Mouse (Mus musculus) bone marrow, adult 2 months (tissue): ENCODE results near the gene Sipa1l3. TPM values are rescaled to one million over a fixed set of nuclear protein-coding genes. Genes with fewer than 3 reads are reported as not detected.

Source experiments
- H3K27ac ChIP-seq: fragments of 200-500 bp; 2 replicates; pipeline ENCODE4 v1.5.1; 2012; ENCODE audit warnings: low read depth, mild to moderate bottlenecking, control low read depth, inconsistent platforms, low read length; ENCODE audit not compliant: control insufficient read depth, poor library complexity, insufficient read depth
- H3K4me1 ChIP-seq: fragments of 200-500 bp; 2 replicates; pipeline ENCODE4 v1.6.1; 2011; ENCODE audit warnings: low read length; ENCODE audit not compliant: control insufficient read depth, insufficient read depth
- H3K4me3 ChIP-seq: fragments of 200-500 bp; replicated peaks from 2 replicates; pipeline ENCODE3; 2011; ENCODE audit warnings: mild to moderate bottlenecking, low read depth, low read length, control low read depth; ENCODE audit not compliant: control insufficient read depth
- CTCF ChIP-seq: fragments of 200-500 bp; IDR thresholded peaks from 2 replicates; pipeline ENCODE4 v1.5.1; 2011; ENCODE audit warnings: low read length, control low read depth; ENCODE audit not compliant: control insufficient read depth, insufficient read depth
- POLR2A ChIP-seq: fragments of 200-500 bp; IDR thresholded peaks from 2 replicates; pipeline ENCODE4 v1.6.1; 2011; ENCODE audit warnings: low read depth, mild to moderate bottlenecking, control low read depth, low read length, borderline replicate concordance; ENCODE audit not compliant: control insufficient read depth
- WGBS: fragments of 180-500 bp; shearing (Covaris S2); methylation state at CpG from one replicate; pipeline ENCODE4 v1.1.7; 2018; 5-methylcytosine and 5-hydroxymethylcytosine counted together
- polyA plus RNA-seq: library from polyadenylated mRNA; stranded (reverse); fragments of >200 nt; gene quantifications from 2 replicates; pipeline ENCODE4 v1.2.4, GENCODE M21; 2011; ENCODE audit warnings: low replicate concordance; ENCODE audit not compliant: missing spikeins, insufficient read depth, insufficient read length

Sipa1l3 gene
- polyA plus RNA-seq, 1 experiment: 16.8 TPM

DNA sequence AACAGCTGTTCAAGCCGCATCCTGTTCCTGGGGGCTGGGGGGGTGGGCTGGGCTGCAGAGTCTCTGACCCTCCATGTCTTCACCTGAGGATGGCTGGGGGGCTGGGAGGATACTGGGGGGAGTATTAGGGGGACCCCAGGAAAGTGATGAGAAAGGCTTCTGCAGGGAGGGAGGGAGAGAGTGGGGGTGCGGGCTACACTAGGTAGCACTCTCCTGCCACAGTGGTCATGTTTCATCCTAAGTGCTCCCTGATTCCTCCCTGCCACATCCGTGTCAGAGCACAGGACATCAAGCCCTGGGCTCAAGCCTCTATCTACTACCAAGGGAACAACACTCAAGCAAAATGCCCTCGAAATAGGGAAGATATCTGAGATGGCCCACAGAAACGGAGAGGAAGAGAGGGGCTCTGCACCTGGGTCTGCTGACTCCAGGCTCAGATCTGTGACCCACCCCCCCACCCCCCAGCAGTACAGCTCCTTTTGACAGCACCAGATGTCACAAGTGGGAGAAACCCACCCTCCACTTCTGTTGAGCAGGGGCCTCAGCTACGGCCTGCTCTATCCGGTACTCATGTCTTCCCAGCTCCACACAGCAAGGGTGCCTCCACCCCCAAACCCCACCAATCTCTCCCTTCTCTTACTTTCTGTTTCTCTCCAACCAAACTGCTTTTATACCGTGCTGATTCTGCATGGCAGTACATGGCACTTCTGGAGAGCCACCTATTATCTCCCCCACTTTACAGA, 106.4 kb downstream of the Sipa1l3 start:
- Histone ChIP-seq H3K4me1 (no peaks in the 10 kb centered on the region), H3K27ac (no peak overlapping the region), H3K4me3 (no peak overlapping the region)
- WGBS: 79% methylated on average over 8 of the region's 8 CpGs
- no peak for TF ChIP-seq CTCF
- TF ChIP-seq POLR2A: no peak

DNA sequence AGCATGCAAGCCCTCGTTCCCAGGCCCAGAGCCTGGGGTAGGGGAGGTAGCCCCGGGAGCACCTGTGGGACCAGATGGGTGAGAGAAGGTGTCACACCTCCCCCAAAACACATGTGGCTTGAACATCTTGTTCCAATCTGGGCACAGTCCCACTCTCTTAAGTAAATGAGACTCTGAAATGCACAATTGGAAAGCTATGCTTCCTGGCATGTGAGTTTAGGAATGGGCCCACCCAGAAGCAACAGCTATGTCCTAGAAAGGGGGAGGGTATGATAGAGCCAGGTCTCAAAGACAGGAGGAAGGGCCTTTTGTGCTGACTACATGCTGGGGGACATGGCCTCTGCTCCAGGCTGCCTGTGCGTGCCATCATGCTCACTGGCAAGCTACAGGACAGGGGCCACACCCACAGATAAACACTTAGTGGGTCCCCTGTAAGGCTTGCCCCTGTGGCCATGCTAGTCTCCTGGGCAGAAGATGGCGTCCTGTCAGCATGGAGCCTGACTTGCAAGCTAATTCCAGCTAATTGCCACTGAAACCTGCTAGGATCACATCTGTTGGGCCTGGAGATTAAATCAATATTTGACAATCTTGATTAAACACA, 107.1 kb downstream of the Sipa1l3 start:
- H3K4me3 ChIP-seq: no peak overlapping the region
- TF ChIP-seq CTCF (no peak), POLR2A (no peak)
- H3K27ac ChIP-seq: no peak overlapping the region
- H3K4me1 ChIP-seq: no peaks in the 10 kb centered on the region
- 73% methylated on average over 4 of the region's 4 CpGs for WGBS

DNA sequence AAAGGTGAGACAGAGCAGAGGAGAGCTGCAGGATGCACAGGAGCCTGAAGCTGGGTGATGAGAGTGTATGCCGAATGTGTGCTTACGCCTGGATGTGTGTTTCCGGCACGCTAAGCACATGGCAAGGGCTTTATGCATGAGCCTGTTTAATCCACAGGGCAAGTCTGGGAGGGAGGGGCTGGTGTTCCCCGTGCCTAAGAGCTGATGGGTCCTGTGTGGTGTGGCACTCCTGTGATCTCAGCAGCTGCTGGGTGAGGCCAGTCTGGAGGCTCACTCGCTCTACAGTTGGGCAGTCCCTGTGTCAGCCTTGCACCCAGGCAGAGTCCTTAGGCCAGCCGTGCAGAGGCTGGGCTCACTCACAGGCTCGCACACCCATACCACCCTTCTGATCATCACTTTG, 108.0 kb downstream of the Sipa1l3 start:
- WGBS: 86% methylated on average over 8 of the region's 8 CpGs
- TF ChIP-seq POLR2A (no peak), CTCF (no peak)
- Histone ChIP-seq H3K27ac (no peak overlapping the region), H3K4me3 (no peak overlapping the region), H3K4me1 (no peaks in the 10 kb centered on the region)

DNA sequence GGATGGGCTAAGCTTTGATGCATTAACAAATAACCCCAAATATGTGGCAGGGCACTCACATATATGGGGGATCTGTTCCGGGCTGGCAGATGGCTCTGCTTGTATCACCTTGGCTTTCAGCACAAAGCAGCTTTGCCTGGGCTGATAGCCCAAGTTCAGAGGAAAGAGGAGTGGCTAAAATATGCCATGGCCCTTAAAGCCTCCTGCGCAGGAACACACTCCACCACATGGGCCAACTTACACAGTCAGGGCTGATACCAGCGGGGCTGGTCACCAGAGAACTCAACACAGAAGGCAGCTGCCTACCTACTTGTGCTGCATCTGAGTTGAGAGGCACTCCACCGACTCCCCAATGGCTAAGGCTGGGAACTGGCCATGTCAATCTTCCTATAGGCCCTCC, 111.6 kb downstream of the Sipa1l3 start:
- 66% methylated on average over 4 of the region's 4 CpGs for WGBS
- TF ChIP-seq POLR2A (no peak), CTCF (no peak)
- no peak overlapping the region for H3K27ac ChIP-seq
- no peak overlapping the region for H3K4me3 ChIP-seq
- no peaks in the 10 kb centered on the region for H3K4me1 ChIP-seq

DNA sequence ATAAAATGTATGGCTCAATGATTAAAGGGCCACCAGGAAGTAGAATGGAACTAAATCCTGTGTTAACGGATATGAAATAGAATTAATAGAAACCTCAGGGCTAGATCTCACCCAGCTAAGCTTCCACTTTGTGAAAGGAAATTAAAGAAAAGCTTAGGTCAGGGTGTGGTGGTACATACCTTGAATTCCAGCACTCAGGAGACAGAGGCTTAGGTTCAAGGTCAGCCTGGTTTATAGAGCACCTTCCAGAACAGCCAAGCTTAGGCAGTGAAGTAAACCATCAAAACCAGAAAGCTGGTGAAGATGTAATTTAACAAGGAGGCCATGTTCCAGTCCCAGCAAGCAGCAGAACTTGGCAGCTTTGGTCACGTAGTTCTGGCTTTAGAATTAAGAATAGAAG, 114.3 kb downstream of the Sipa1l3 start:
- TF ChIP-seq POLR2A (no peak), CTCF (no peak)
- Histone ChIP-seq H3K4me3 (no peak overlapping the region), H3K27ac (no peak overlapping the region), H3K4me1 (no peaks in the 10 kb centered on the region)
- WGBS: 89% methylated on average over 2 of the region's 2 CpGs

DNA sequence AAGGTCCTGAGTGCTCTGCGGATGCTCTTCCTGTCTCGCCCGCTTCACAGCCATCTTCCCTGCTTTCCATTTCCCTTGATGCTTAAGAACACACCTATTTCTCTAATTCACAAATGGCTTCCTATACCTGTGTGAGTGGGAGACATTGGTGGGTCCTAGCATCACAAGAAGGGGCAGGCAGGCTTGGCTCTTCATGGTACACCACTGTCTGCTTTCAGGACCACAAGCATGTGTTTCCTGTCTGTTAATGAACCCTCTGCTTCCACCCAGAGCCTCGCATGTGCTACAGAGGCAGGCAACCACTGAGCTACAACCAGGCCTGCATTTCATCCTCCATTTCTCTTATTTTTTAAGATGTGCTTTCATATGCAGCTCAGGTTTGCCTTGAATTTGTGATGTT, 116.4 kb downstream of the Sipa1l3 start:
- Histone ChIP-seq H3K4me1 (no peaks in the 10 kb centered on the region), H3K4me3 (no peak overlapping the region), H3K27ac (no peak overlapping the region)
- WGBS: 75% methylated on average over 4 of the region's 4 CpGs
- TF ChIP-seq POLR2A (no peak), CTCF (no peak)

DNA sequence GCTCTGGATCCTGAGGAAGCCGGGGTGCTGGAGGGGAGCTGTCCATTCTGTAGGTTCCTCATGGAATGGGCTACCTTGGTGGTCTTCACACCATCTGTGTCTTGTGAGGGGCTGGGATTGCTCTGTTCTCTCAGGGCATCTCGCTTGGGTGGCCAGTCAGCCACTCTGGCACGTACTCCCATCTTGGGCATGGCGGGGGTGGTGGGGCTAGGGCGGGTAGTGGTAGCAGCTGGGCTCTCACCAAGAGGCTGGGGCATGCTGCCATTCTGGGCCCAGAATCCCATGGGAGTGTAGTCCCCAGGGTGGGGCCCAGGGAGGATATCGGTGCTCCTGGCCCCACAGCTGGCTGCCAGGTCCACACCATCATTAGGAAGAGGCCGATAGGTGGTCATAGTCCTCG, 118.0 kb downstream of the Sipa1l3 start:
- 88% methylated on average over 8 of the region's 8 CpGs for WGBS
- TF ChIP-seq POLR2A (no peak), CTCF (no peak)
- Histone ChIP-seq H3K4me3 (no peak overlapping the region), H3K27ac (no peak overlapping the region), H3K4me1 (no peaks in the 10 kb centered on the region)

DNA sequence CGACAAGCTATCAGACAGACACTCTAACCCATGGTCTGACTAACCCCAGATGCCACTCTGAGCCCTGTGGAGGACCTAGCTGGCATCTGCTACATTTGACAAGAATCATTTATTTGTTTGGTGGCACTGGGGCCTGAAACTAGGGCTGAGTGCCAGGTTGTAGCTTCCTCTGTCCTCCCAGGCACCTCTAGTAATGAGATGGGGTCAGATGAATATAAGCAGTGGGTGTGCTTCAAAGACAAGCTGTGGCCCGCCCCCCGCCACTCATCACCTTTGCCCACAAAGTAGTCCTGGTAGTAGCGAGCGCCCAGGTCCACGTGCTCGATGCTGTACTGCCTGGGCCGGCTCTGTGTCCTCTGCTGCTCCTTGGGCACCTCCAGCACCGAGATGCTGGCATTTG, 119.4 kb downstream of the Sipa1l3 start:
- Histone ChIP-seq H3K27ac (no peak overlapping the region), H3K4me1 (0 out of 2 replicates have a peak, but pooled peaks cover 1% of the 10 kb centered on the region), H3K4me3 (no peak overlapping the region)
- WGBS: 87% methylated on average over 9 of the region's 9 CpGs
- TF ChIP-seq POLR2A (no peak), CTCF (no peak)
